Mouse (Mus musculus) hindbrain, postnatal 0 days (tissue): ENCODE measurements around the gene Fam189a1. TPM values are rescaled to one million over a fixed set of nuclear protein-coding genes. Genes with fewer than 3 reads are reported as not detected.

Experiments
- ATAC-seq: fragments of 200-750 bp; cut with Nextera tagmentation; 2 replicates; pipeline ENCODE4 v1.8.0; 2017; ENCODE audit warnings: mild to moderate bottlenecking, moderate TSS enrichment, moderate library complexity
- DNase-seq: peaks from one replicate; pipeline ENCODE4 v3.0.0-alpha.2; 2015; ENCODE audit warnings: low spot score
- H3K27ac ChIP-seq: fragments of 300-500 bp; sonication (generic); 2 replicates; pipeline ENCODE4 v1.5.1; 2014; ENCODE audit warnings: mild to moderate bottlenecking
- H3K27me3 ChIP-seq: fragments of 300-500 bp; sonication (generic); 2 replicates; pipeline ENCODE4 v1.6.1; 2014; ENCODE audit warnings: low read length, mixed read lengths; ENCODE audit not compliant: insufficient read depth
- H3K36me3 ChIP-seq: fragments of 300-500 bp; sonication (generic); 2 replicates; pipeline ENCODE4 v1.6.1; 2014; ENCODE audit warnings: low read length, mixed read lengths; ENCODE audit not compliant: insufficient read depth
- H3K4me1 ChIP-seq: fragments of 300-500 bp; sonication (generic); 2 replicates; pipeline ENCODE4 v1.6.1; 2014; ENCODE audit warnings: antibody characterized with exemption, low read length, mixed read lengths; ENCODE audit not compliant: insufficient read depth
- H3K4me2 ChIP-seq: fragments of 300-500 bp; sonication (generic); 2 replicates; pipeline ENCODE4 v1.6.1; 2014; ENCODE audit warnings: low read depth, mild to moderate bottlenecking, low read length, moderate library complexity, mixed read lengths
- H3K4me3 ChIP-seq: fragments of 300-500 bp; sonication (generic); 2 replicates; pipeline ENCODE4 v1.5.1; 2014; ENCODE audit warnings: low read length
- H3K9ac ChIP-seq: fragments of 300-500 bp; sonication (generic); replicated peaks from 2 replicates; pipeline ENCODE4 v1.6.1; 2014; ENCODE audit warnings: mild to moderate bottlenecking, low read length, moderate library complexity, mixed read lengths
- H3K9me3 ChIP-seq: fragments of 300-500 bp; sonication (generic); 2 replicates; pipeline ENCODE4 v1.6.1; 2016; ENCODE audit warnings: low read length, mixed read lengths
- CTCF ChIP-seq: IDR thresholded peaks from 2 replicates; pipeline ENCODE4 v1.5.1; 2016; ENCODE audit warnings: antibody characterized with exemption, control low read depth, low read depth
- WGBS: fragments of 180-500 bp; shearing (Covaris S2); extraction: QIAGEN DNeasy Blood & Tissue Kit; methylation state at CpG from one replicate; pipeline ENCODE4 v1.1.7; 2014; 5-methylcytosine and 5-hydroxymethylcytosine counted together
- polyA plus RNA-seq: library from polyadenylated mRNA; unstranded; fragments of >200 nt; fragmentation: Nextera tagmentation; extraction: Ambion mirVana; gene quantifications from 2 replicates; pipeline ENCODE4 v1.2.1, GENCODE M21; 2015
- total RNA-seq: library from RNA; depleted of rRNA; stranded (reverse); fragments of >200 nt; gene quantifications from 2 replicates; pipeline ENCODE4 v1.2.3, GENCODE M21; 2014

The Fam189a1 gene
- total and polyA plus RNA-seq, 2 experiments from 2014 or later: 16.8 to 28.4 TPM

DNA sequence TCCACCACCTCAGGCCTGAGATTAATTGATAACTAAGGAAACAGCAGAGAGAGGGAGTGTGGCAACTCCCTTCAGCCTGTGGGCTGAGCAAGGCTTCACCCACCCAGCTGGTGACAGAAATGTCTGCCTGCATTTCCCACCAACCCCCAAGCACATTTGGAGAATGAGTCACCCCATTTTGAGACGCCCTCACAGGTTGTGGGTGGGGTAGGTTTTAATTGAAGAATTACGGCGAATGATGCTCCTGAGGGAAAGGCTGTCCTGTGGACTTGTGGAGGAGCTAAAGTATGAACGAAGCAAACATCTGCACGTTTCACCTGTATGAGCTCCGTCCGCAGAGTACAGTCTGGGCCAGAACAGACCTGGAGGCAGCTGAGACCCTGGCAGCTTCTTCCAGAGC lies 404.2 kb downstream of the Fam189a1 start:
- no peak for DNase-seq
- no peak for TF ChIP-seq CTCF
- 91% methylated on average over 7 of the region's 7 CpGs for WGBS
- no peak for ATAC-seq
- peaks cover 12% of the 10 kb centered on the region; the same call in 1 of the 2 replicates for H3K36me3 ChIP-seq
- H3K9ac ChIP-seq: no peak overlapping the region
- no peak overlapping the region for H3K4me3 ChIP-seq
- H3K27ac ChIP-seq: no peak overlapping the region
- H3K27me3 ChIP-seq: no peaks in the 10 kb centered on the region
- no peaks in the 10 kb centered on the region for H3K9me3 ChIP-seq
- no peak overlapping the region for H3K4me2 ChIP-seq
- H3K4me1 ChIP-seq: no peaks in the 10 kb centered on the region

DNA sequence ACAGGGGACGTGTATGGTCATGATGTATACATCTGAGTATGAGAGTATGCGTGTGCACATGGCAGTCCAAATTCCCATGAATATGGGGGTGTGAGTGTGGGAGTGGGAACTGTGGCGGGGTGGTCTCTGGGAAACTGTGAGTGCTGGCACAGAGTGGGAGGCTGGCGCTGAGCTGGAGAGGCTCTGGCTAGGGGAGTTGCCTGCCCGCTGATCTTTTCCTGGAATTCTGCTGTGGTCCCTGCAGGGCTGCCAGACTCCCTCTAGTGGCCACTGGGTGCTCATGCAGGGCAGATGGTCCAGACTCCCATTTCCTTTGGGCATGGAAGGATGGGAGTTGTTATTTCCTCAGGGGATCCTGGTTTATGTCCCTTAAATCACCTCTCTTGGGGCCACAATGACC lies 404.9 kb downstream of the Fam189a1 start:
- Histone ChIP-seq H3K9ac (no peak overlapping the region), H3K4me2 (no peak overlapping the region), H3K36me3 (peaks cover 12% of the 10 kb centered on the region; the same call in 1 of the 2 replicates), H3K27me3 (no peaks in the 10 kb centered on the region), H3K27ac (no peak overlapping the region), H3K4me1 (no peaks in the 10 kb centered on the region), H3K4me3 (no peak overlapping the region), H3K9me3 (no peaks in the 10 kb centered on the region)
- ATAC-seq: peak; percentile 85
- peak; percentile 97 for TF ChIP-seq CTCF
- DNase-seq: peak; percentile 89
- WGBS: 26% methylated on average over 4 of the region's 5 CpGs

DNA sequence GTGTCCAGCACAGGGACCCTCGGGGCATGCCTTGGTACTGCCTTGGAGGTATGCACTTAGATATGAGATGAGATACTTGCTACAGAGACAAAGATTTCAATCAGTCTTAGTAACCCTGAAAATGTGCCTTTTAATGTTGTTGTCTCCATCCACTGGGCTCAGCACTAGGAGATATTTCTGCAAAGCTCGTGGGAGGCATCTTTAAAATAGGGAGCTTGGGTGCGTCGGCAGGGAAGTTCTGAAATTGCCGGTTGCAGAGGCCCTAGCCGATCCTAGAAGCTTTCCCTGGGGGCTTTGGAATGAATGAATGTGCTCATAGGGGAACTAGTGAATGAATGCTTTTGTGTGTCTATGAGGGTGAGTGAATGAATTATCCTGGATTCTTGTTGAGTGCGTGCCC lies 412.8 kb downstream of the Fam189a1 start:
- no peak overlapping the region for H3K4me3 ChIP-seq
- no peaks in the 10 kb centered on the region for H3K4me1 ChIP-seq
- DNase-seq (no peak), ATAC-seq (no peak)
- H3K27ac ChIP-seq: no peak overlapping the region
- 89% methylated on average over 7 of the region's 7 CpGs for WGBS
- H3K27me3 ChIP-seq: no peaks in the 10 kb centered on the region
- no peak for TF ChIP-seq CTCF
- no peak overlapping the region for H3K4me2 ChIP-seq
- H3K9me3 ChIP-seq: no peaks in the 10 kb centered on the region
- peaks cover 32% of the 10 kb centered on the region; the same call in 1 of the 2 replicates for H3K36me3 ChIP-seq
- H3K9ac ChIP-seq: no peak overlapping the region

DNA sequence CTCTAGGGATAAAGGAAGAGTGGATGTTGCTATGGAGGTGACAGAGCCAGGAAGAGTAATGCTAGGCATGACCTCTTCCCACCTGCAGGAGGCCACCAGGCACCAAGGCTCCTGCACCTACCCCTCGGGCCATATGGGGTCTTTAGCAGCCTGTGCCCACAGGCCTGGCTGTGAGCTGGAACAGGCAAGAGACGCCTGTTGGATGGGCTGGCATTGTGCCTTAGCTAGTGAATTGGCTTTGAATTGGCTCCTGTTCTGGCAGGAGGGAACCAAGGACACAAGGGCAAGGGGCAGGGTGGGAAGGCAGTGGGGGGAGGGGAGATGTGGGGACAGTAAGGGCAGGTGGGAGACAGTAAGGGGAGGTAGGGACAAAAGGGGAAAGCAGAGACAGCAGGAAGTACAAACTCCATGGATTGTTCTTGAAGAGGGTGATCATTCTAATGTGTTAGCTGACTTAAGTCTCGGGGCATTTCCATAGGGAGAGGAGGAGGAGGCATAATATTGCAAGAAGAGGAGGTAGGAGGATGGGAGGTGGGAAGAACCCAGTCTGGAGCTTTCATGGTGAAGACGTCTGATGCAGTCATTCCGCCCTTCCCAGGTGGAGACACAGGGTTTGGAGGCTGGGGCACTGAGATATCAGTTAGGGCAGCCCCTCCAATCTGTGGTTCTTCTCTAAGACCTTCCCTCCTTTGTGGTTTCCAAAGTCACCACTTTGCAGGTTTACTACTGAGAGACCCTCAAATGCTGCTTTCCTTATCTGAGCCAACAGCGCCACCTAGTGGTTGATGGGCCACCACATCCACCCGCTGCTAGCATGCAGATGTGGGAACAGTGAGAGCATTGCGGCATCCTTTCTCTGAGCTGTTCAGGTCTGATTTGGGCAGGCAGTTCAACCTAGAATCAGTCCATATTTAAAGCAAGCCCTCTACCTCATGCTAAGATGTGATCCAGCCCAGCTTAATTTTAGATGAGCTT lies 414.8 kb downstream of the Fam189a1 start:
- Histone ChIP-seq H3K4me1 (no peaks in the 10 kb centered on the region), H3K4me3 (no peak overlapping the region), H3K9me3 (no peaks in the 10 kb centered on the region), H3K27ac (peak overlapping the region; percentile 38), H3K4me2 (no peak overlapping the region), H3K36me3 (peaks cover 28% of the 10 kb centered on the region; the same call in 1 of the 2 replicates), H3K9ac (no peak overlapping the region), H3K27me3 (no peaks in the 10 kb centered on the region)
- ATAC-seq (peak; percentile 90), DNase-seq (peak; percentile 95)
- TF ChIP-seq CTCF: peak; percentile 99
- 18% methylated on average over 8 of the region's 8 CpGs for WGBS

DNA sequence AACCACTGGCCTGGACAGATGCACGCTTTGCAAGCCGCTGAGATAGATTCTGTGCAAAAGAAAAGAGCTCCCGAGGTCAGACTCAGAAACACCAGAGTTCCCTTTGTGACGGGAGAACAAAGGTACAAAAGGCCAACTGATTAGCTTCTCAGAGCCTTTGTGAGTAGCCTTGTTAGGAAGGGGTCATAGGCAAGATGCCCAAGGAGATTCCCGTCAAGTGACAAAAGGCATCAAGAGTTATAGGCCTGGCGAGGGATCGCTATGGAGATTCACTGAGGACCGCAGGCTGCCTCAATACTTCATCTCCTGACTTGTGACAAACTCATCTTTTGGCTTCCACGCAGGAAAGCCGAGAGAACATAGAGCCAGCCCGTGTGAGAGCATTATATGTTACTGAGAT lies 417.2 kb downstream of the Fam189a1 start:
- Histone ChIP-seq H3K9me3 (no peaks in the 10 kb centered on the region), H3K4me1 (no peaks in the 10 kb centered on the region), H3K36me3 (peaks cover 12% of the 10 kb centered on the region; the same call in 1 of the 2 replicates), H3K27me3 (no peaks in the 10 kb centered on the region), H3K9ac (no peak overlapping the region), H3K4me3 (no peak overlapping the region), H3K27ac (no peak overlapping the region), H3K4me2 (no peak overlapping the region)
- ATAC-seq: no peak
- WGBS: 28% methylated on average over 11 of the region's 11 CpGs
- DNase-seq: no peak
- TF ChIP-seq CTCF: no peak

DNA sequence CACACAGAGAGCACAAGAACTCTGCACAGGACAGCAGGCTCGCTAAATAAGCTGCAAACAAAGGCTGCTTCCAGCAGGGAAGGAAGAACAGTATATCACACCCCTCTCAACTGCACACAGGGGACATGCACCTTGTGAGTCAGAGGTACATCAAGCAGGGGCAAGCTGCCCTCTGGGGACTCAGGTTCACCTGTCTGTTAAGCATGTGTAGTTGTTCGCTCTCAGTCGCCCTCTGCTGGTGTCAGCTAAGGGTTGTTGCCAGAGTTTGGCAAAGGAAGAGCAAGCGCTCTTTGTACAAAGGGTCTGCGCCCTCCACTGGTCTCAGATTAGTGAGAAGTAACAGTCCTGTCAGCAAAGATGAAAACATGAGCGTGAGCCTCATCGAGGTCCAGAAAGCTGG lies 426.6 kb downstream of the Fam189a1 start:
- Histone ChIP-seq H3K9ac (no peak overlapping the region), H3K4me3 (no peak overlapping the region), H3K36me3 (no peaks in the 10 kb centered on the region), H3K27ac (no peak overlapping the region), H3K27me3 (no peaks in the 10 kb centered on the region), H3K9me3 (no peaks in the 10 kb centered on the region), H3K4me2 (no peak overlapping the region), H3K4me1 (peaks cover 11% of the 10 kb centered on the region; the same call in 1 of the 2 replicates)
- DNase-seq: peak; percentile 93
- 21% methylated on average over 7 of the region's 7 CpGs for WGBS
- TF ChIP-seq CTCF: peak; percentile 95
- peak; percentile 30; the same call in 1 of the 2 replicates for ATAC-seq

DNA sequence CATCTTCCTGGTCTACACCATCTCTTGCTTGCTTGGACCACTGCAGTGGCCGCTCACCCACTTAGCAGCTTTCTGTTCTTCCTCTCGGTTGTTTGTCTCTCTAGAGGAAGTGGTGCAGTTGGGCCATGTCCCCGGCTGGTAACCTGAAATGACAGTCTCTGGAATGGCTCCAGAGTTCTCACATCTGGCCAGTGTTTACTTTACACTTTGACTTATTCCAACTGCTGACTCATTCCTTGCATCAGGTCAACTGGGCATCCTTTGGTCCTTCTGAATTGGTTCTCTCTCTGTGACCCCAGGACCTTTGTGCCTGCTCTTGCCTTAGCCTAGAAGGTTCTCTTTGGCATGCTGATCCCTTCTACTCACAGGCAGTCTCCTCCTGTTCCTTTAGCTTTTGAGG lies 427.6 kb downstream of the Fam189a1 start:
- no peak overlapping the region for H3K27ac ChIP-seq
- no peak overlapping the region for H3K9ac ChIP-seq
- no peaks in the 10 kb centered on the region for H3K36me3 ChIP-seq
- TF ChIP-seq CTCF: no peak
- H3K27me3 ChIP-seq: no peaks in the 10 kb centered on the region
- no peaks in the 10 kb centered on the region for H3K9me3 ChIP-seq
- H3K4me2 ChIP-seq: no peak overlapping the region
- DNase-seq (no peak), ATAC-seq (no peak)
- 67% methylated on average over 3 of the region's 3 CpGs for WGBS
- peaks cover 11% of the 10 kb centered on the region; the same call in 1 of the 2 replicates for H3K4me1 ChIP-seq
- H3K4me3 ChIP-seq: no peak overlapping the region
